Mouse (Mus musculus) stomach, embryonic 16.5 days (tissue): ENCODE measurements around the gene Jazf1. TPM values are rescaled to one million over a fixed set of nuclear protein-coding genes. Genes with fewer than 3 reads are reported as not detected.
A peak's percentile ranks its signal among the peaks of the same experiment; 100 is the strongest.

ENCODE experiments used
- ATAC-seq: fragments of 200-750 bp; cut with Nextera tagmentation; 2 replicates; pipeline ENCODE4 v1.8.0; 2017; ENCODE audit warnings: moderate number of reproducible peaks, moderate TSS enrichment; ENCODE audit not compliant: insufficient read depth, low FRiP score
- H3K27ac ChIP-seq: fragments of 300-500 bp; sonication (generic); 2 replicates; pipeline ENCODE4 v1.5.1; 2014; ENCODE audit warnings: low read length
- H3K27me3 ChIP-seq: fragments of 300-500 bp; sonication (generic); 2 replicates; pipeline ENCODE4 v1.6.1; 2014; ENCODE audit warnings: low read length, control low read depth, mixed read lengths; ENCODE audit not compliant: control insufficient read depth, insufficient read depth
- H3K36me3 ChIP-seq: fragments of 300-500 bp; sonication (generic); 2 replicates; pipeline ENCODE4 v1.6.1; 2014; ENCODE audit warnings: low read length; ENCODE audit not compliant: control insufficient read depth, insufficient read depth
- H3K4me1 ChIP-seq: fragments of 300-500 bp; sonication (generic); 2 replicates; pipeline ENCODE4 v1.6.1; 2014; ENCODE audit warnings: low read length, control low read depth, mixed read lengths; ENCODE audit not compliant: control insufficient read depth, insufficient read depth
- H3K4me2 ChIP-seq: fragments of 300-500 bp; sonication (generic); 2 replicates; pipeline ENCODE4 v1.6.1; 2014; ENCODE audit warnings: low read depth, low read length, mixed read lengths
- H3K4me3 ChIP-seq: fragments of 300-500 bp; sonication (generic); replicated peaks from 2 replicates; pipeline ENCODE4 v1.5.1; 2014; ENCODE audit warnings: mild to moderate bottlenecking, low read length
- H3K9ac ChIP-seq: fragments of 300-500 bp; sonication (generic); 2 replicates; pipeline ENCODE4 v1.6.1; 2014; ENCODE audit warnings: low read length
- H3K9me3 ChIP-seq: fragments of 300-500 bp; sonication (generic); replicated peaks from 2 replicates; pipeline ENCODE4 v1.6.1; 2016; ENCODE audit warnings: low read length, control low read depth; ENCODE audit not compliant: control insufficient read depth
- WGBS: fragments of 180-500 bp; shearing (Covaris S2); extraction: QIAGEN DNeasy Blood & Tissue Kit; methylation state at CpG from one replicate; pipeline ENCODE4 v1.1.7; 2014; 5-methylcytosine and 5-hydroxymethylcytosine counted together
- polyA plus RNA-seq: library from polyadenylated mRNA; unstranded; fragments of >200 nt; fragmentation: Nextera tagmentation; extraction: Ambion mirVana; gene quantifications from 2 replicates; pipeline ENCODE4 v1.2.1, GENCODE M21; 2015

Gene Jazf1
- polyA plus RNA-seq, 1 experiment from 2014 or later: 8.3 TPM

DNA sequence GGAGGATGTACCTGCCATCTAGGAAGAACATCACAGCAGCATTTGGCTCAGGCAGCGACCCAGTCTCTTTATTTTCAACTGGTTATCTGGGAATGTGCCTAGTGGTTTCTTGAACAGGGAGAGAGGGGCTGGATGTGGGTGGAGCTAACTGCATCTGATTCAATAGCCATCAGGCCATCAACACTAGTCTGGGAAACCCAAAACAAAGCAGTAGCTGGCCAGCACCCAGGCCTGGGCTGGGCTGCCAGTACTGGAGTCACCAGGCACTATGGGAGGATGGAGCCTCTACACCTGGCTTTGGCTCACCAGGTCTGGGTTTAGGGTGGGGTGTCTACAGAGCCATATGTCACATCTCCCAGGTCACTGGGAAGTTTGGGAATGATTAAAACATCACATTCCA is 271.7 kb downstream of the Jazf1 start:
- Histone ChIP-seq H3K4me2 (no peak overlapping the region), H3K36me3 (no peaks in the 10 kb centered on the region), H3K9me3 (no peaks in the 10 kb centered on the region), H3K27me3 (no peaks in the 10 kb centered on the region), H3K4me1 (peaks cover 24% of the 10 kb centered on the region), H3K27ac (no peak overlapping the region), H3K4me3 (no peak overlapping the region), H3K9ac (no peak overlapping the region)
- WGBS: 75% methylated on average over 1 of the region's 1 CpGs
- ATAC-seq: no peak

DNA sequence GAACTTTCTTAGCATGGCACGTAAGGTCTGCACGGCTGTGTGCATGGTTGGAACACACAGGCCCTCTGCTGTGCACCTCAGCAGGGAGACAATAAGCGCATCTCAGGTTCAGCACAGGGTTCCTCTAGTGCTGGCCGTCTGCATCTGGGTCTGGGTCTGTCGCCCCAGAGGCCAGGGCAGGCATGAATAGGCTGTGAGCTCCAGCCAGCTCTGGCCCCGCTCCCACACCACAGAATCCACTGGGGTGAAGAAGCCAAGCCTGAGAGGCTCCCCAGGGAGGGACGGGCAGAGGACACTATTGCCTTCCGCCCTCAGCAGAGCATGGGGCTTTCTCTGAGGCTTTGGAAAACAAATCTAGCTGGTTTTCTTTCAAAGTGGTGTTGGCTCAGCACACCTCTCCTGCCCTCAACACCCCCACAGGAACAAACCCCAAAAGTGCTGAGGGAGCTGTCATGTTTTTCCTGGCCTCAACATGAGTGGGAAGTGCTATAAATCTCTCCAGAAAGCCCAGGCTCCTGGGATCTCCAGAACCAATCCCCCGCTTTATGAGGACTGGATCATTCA is 272.3 kb downstream of the Jazf1 start:
- Histone ChIP-seq H3K9me3 (no peaks in the 10 kb centered on the region), H3K4me2 (no peak overlapping the region), H3K36me3 (no peaks in the 10 kb centered on the region), H3K27ac (peak overlapping the region; percentile 87), H3K9ac (no peak overlapping the region), H3K27me3 (no peaks in the 10 kb centered on the region), H3K4me1 (peaks cover 24% of the 10 kb centered on the region), H3K4me3 (no peak overlapping the region)
- 67% methylated on average over 9 of the region's 9 CpGs for WGBS
- ATAC-seq: no peak

DNA sequence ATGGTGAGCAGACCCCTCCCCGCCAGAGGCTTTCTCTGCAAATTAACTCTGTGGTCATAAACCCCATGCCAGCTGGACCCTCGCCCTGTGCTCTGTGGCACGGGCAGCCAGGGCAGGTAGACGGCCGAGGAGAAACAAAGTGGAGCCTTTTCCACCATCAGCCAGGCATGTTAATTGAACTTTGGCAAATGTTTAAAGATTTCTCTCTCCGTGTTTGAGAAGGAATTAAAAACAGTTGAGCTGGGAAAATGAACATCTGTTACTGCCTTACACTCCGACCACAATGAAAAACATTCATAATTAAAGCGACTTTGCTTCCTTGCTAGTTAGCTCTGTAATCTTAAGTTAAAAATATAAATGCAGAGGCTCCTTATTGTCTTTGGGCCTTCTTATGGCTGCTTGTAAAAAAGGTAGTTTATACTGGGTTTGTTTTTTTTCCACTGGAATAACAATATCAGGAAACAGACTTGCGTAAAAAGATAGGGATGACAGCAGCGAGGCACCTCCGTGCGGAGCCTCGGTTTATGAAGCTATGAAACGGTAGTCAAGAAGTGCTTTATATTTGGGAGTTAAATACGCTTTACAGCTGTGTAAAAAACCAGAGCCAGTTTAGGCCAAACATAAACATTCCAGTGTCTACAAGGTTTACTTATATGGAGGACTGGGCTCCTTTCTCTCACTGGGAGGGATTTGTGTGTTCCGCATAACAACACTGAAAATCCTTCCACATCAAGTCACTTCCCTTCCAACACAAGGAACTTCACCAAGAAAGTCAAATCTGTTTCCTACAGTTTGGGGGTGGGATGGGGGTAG is 273.2 kb downstream of the Jazf1 start:
- 37% methylated on average over 16 of the region's 16 CpGs for WGBS
- Histone ChIP-seq H3K9me3 (no peaks in the 10 kb centered on the region), H3K27ac (peak overlapping the region; percentile 87), H3K4me3 (no peak overlapping the region), H3K4me1 (peaks cover 24% of the 10 kb centered on the region), H3K4me2 (peak overlapping the region; percentile 26), H3K27me3 (no peaks in the 10 kb centered on the region), H3K9ac (peak overlapping the region; percentile 34; the same call in 1 of the 2 replicates), H3K36me3 (no peaks in the 10 kb centered on the region)
- ATAC-seq: no peak

DNA sequence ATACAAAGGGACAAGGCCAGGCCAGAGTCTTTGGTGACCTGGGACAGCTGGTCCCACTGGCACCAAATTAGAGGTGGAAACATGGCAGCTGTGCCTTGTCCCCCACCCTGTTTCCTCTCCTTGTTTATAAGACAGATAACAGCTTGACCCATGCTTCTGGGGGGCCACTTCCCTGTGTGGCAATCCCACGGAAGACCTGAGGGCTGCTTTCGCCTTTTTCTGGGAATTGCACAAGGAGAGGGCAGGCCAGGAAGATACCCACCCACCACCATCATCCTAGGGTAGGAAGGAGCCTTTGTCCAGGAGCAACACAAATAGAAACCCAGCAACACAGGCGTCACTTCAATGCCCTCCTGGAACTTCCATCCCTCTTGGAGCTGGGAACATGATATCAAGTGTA is 276.0 kb downstream of the Jazf1 start:
- Histone ChIP-seq H3K36me3 (no peaks in the 10 kb centered on the region), H3K9ac (no peak overlapping the region), H3K4me1 (peaks cover 24% of the 10 kb centered on the region), H3K4me2 (no peak overlapping the region), H3K27me3 (no peaks in the 10 kb centered on the region), H3K27ac (no peak overlapping the region), H3K4me3 (no peak overlapping the region), H3K9me3 (no peaks in the 10 kb centered on the region)
- 74% methylated on average over 3 of the region's 3 CpGs for WGBS
- no peak for ATAC-seq

DNA sequence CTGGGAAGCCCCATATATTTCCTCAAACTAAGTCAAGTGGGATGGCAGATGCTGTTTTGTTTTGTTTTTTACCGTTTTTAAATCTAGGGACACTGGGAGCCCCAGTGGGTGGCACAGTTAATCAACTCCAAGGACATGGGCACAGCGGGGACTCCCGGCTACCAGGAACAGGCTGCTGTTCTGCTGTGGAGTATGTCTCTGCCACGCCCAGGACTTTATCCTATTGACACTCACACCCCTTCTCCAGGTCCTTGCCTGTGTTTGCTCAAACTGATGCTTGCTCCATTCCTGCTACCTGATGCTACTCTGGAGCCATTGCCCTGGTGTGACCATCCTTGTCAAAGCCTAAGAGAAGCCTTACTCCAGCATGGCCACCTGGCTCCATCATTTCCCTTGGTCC is 277.6 kb downstream of the Jazf1 start:
- Histone ChIP-seq H3K4me1 (peaks cover 19% of the 10 kb centered on the region), H3K36me3 (no peaks in the 10 kb centered on the region), H3K9me3 (no peaks in the 10 kb centered on the region), H3K9ac (no peak overlapping the region), H3K27me3 (no peaks in the 10 kb centered on the region), H3K4me3 (no peak overlapping the region), H3K4me2 (no peak overlapping the region), H3K27ac (no peak overlapping the region)
- no peak for ATAC-seq
- WGBS: 77% methylated on average over 4 of the region's 4 CpGs

DNA sequence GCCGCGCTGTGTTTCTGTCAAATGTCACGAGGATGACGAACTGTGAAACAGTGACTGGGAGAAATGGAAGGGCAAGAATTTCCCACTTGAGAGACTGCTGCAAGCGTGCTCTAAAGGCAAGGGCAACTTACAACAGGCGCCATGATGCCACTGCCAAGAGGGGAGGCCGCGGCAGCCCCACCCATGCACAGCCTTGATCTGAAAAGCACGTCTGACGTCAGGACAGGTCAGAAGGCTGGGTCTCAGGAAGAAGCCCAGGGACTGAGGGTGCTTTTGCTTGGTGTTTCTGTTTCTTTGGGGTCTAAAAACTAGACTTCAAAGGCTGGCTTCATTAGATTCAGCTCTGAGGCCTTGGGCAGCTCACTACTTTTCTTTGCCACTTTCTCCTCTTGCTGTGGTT is 278.1 kb downstream of the Jazf1 start:
- 69% methylated on average over 10 of the region's 10 CpGs for WGBS
- no peak overlapping the region for H3K4me2 ChIP-seq
- no peak overlapping the region for H3K4me3 ChIP-seq
- no peaks in the 10 kb centered on the region for H3K9me3 ChIP-seq
- ATAC-seq: no peak
- H3K9ac ChIP-seq: no peak overlapping the region
- H3K27ac ChIP-seq: no peak overlapping the region
- H3K36me3 ChIP-seq: no peaks in the 10 kb centered on the region
- no peaks in the 10 kb centered on the region for H3K27me3 ChIP-seq
- peaks cover 14% of the 10 kb centered on the region for H3K4me1 ChIP-seq

DNA sequence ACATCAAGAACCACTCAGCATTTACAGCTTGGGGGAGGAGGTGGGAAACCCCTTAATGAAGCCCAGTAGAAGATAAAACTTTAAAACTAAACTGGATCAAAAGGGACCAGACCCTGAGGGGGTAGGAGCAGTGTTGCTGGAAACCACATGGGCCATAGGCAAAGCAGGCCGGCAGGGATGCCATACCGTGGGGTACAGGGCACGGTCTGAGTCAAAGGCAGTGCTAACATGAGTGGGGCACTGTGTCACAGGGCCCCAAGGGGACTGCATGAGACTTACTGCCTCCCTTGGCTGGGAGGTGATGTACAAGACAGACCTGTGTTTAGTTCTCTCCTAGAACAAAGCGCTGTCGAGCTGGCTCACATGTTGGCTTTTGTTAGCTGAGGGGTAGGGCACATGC is 288.9 kb downstream of the Jazf1 start:
- Histone ChIP-seq H3K9ac (no peak overlapping the region), H3K4me3 (no peak overlapping the region), H3K9me3 (no peaks in the 10 kb centered on the region), H3K27ac (no peak overlapping the region), H3K4me2 (no peak overlapping the region), H3K4me1 (no peaks in the 10 kb centered on the region), H3K36me3 (no peaks in the 10 kb centered on the region), H3K27me3 (no peaks in the 10 kb centered on the region)
- no peak for ATAC-seq
- 81% methylated on average over 5 of the region's 5 CpGs for WGBS

DNA sequence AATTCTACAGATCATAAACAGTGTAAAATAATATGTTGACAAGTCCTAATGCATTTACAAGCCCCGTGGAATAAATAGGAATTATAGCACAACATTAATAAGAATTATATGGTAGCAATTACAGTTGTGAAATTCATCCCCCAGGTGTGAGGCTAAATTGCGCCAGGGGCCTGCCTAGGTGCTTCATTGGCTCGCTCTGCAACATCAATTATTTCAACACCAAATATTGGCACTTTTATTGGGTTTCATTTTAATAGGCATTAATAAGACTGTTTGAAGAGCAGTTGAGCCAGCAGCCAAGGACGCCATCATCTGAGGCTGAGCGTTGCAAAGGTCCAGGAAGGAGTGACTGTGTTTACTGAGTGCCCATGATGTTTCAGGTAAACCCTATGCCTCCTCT is 289.9 kb downstream of the Jazf1 start:
- Histone ChIP-seq H3K36me3 (no peaks in the 10 kb centered on the region), H3K4me1 (no peaks in the 10 kb centered on the region), H3K4me3 (no peak overlapping the region), H3K4me2 (no peak overlapping the region), H3K9me3 (no peaks in the 10 kb centered on the region), H3K9ac (no peak overlapping the region), H3K27me3 (no peaks in the 10 kb centered on the region), H3K27ac (no peak overlapping the region)
- ATAC-seq: no peak
- WGBS: 85% methylated on average over 5 of the region's 5 CpGs

DNA sequence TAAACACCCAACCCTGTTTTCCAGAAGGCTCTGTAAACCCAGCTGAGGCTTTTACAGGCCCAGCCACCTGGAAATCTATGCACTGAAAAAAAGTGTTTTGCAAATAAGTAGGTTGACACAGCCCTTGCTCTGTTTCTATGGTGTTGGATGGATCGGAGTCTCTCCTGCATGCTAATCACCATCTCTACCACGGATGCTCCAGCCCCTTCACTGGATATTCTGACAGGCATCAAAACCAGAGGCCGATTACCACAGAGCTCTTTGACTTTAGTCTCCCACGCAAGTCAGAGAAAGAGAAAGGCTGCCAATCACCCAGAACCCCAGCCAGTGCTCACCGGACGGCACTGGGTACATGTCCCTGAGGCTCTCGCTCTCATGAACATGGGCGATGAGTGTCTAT is 291.4 kb downstream of the Jazf1 start:
- Histone ChIP-seq H3K9me3 (no peaks in the 10 kb centered on the region), H3K4me2 (no peak overlapping the region)
- no peak for ATAC-seq

More for the DNA sequence above, 291.4 kb downstream of the Jazf1 start:
- no peak overlapping the region for H3K27ac ChIP-seq
- H3K9ac ChIP-seq: no peak overlapping the region
- H3K27me3 ChIP-seq: no peaks in the 10 kb centered on the region
- H3K4me1 ChIP-seq: no peaks in the 10 kb centered on the region
- H3K4me3 ChIP-seq: no peak overlapping the region
- H3K36me3 ChIP-seq: no peaks in the 10 kb centered on the region
- 90% methylated on average over 8 of the region's 8 CpGs for WGBS
